Mouse (Mus musculus) left cerebral cortex, adult 8-10 months (tissue): ENCODE measurements around the gene Rapgef4. TPM values are rescaled to one million over a fixed set of nuclear protein-coding genes. Genes with fewer than 3 reads are reported as not detected.
"Not testable (repeated sequence)": the region's sequence is repeated elsewhere in the genome, so short reads cannot be mapped to it uniquely, and the experiment has no call there.

Experiments used
- DNase-seq, 2 experiments: peaks; one replicate each; pipeline ENCODE4 v3.0.0; 2022; ENCODE audit warnings: low spot score in 2 of 2
- total RNA-seq, 4 experiments: library from RNA; stranded (reverse); gene quantifications; 2 replicates each; pipeline ENCODE4 v1.2.4; 2022

Rapgef4 gene
- total RNA-seq, 4 experiments from 2014 or later: 457 to 612 (median 529) TPM

- peak in 1 of 2 experiments; percentile 63 for DNase-seq
Observed at GRCm38 (mm10) chr2:72117138-72118011, 136.3 kb downstream of the Rapgef4 start.

GRCm38 (mm10) chr2:72120211-72120610, 139.2 kb downstream of the Rapgef4 start:
- no peak for DNase-seq

DNA sequence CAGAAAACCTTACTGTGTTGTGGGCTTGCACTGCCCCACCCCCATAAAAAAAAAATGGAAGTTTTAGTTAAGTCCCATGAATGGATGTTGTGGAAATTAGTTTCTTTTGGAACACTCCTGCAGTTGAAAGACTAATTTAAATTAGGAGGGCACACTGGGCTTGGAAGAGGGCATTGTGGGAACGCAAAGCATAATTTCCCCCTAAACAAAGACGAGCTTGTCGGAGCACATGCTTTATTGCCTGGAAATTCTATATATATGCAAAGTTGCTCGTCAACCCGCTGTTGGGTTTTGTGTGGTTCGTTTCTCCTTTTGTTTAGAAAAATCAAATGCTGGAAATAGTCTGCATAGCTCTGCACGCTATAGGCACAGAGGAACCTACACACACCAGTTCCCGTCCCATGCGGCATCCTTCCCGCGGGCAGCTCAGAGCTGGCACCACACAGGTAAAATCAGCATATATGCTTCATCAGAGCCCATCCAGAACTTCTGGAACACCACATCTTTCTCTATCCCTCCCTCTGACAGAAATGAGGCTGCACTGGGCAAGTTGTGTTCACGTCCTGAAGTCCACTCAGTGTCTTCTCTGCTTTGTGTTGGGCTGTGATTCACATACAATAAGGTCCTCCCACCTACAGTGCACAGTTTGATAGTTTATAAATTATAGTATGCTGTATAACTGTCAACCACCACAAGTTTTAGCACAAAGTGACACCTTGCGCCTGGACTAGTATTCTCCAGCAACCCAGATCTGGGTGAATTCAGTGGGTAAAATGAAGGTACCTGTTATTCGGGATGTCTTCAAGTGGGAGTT, 141.6 kb downstream of the Rapgef4 start:
- no peak for DNase-seq

DNA sequence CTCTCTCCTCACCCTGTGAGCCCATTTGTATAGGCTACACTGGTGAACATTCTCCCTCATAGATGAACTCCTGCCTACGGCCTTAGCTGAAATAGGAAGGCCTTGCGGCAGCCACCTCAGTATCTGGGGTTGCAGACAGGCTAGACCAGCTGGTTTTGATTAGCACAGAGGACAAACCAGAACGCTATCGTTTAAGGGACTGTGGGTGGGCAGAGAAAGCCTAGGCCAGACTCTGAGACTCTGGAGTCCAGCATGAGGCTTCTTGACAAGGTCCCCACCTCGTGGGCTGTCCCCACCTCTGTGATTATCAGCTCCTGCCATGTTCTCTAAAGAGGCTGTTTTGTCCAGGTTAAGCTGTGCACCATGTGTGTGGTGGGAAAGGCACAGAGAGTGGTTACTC, 142.8 kb downstream of the Rapgef4 start:
- no peak for DNase-seq

- DNase-seq: no peak
Observed at GRCm38 (mm10) chr2:72125786-72126185, 144.7 kb downstream of the Rapgef4 start.

DNA sequence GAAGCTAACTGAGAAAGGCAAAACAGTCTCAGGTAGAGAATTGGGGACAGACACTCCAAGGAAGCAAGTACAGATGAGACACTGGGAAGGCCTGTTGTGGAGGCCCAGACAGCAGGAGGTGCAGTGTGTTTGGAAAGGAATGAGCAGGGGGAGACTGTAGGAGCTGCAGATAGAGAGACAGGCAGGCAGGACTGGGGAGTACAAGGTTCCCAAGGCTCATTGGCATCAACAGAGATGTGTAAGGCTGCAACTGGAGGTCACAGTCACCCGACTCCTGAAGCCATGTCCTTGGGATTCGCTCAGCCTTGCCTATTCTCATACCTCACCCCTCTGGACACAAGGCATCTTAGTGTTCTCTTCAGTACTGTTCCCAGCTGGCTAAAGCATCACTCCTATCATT, 145.4 kb downstream of the Rapgef4 start:
- DNase-seq: no peak

DNA sequence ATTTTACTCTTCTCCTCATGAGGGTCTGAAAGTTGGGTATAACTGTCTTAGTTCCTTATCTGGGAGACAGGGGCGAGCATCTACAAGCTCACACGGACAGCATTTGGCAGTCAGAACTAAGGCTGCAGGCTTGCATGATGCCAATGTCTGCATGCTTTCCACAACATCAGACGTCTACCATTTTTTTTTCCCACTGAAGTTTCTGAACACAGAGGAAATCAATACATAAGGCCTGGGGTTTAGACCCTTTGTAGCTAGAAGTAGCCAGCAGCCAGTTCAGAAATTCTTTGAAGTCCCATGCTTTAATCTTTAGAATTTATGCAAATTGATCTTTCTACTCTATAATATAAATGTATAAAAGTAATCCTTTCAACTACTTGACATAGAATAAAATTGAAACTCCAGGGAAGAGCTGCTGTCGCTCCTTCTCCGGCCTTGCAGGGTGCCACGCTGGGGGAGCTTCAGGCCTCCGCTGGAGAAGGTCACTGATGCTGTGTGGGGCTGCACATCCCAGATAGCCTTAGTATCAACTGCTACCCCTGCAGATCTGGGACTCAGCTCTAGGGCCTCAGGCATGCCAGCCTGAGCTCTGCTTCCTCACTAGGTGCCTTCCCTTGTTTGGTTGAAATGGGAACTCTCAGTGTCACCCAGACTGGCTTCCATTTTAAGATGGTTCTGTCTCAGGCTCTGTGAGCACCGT, 148.7 kb downstream of the Rapgef4 start:
- no peak for DNase-seq

DNA sequence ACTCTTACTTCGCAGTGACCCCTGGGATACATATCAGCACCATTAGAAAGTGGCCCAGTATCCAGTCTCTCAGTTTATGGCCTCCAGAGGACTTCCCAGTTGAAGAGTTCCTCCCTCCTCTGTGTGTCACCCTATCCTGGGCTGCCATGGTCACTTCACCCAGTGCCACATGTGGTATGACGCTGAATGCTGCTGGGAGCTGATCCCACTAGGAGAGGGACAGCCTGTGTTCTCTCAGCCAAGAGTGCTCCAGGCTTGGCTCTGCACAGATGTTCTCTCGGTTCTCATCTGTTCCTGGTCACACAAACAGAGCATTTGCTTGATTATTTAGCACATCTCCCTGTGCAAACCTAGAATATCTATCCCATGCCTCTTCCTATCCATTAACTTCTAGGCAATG, 151.2 kb downstream of the Rapgef4 start:
- DNase-seq: no peak

- no peak for DNase-seq
Observed at GRCm38 (mm10) chr2:72136045-72136444, 155.0 kb downstream of the Rapgef4 start.

DNA sequence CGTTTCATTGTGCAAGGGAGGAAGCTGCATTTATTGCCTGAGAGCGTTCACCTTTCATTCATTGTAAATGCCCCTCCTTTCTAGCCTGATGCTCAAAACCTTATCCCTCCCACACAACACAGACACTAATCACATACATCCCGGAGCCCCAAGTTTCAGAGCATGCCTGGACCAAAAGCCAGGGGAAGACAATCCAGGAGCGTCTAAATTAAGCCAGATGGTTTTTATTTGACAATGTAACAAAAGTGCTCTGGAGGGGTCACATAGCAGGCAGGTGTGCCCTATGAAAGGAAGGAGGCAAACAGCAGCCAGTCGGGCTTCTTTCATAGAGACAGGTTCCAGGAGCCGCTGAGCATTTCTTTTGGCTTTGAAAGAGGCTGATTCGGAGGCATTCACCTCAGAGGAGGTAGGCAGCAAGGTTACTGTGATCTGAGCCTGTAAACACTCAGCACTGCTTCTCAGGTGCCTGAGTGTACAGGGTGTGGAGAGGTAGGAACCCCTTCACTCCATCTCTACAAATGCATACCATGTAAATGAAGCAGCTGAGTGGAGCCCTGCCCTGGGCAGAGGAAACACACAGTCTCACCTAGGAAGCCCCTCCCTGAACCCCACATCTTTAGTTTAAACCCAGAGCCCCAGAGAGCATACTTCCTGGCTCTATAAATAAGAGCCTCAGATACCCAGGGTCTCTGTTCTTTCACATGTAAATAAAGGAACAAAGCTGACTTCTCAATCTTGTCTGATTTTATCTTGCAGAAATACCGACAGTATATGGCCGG, 155.6 kb downstream of the Rapgef4 start:
- no peak for DNase-seq

DNA sequence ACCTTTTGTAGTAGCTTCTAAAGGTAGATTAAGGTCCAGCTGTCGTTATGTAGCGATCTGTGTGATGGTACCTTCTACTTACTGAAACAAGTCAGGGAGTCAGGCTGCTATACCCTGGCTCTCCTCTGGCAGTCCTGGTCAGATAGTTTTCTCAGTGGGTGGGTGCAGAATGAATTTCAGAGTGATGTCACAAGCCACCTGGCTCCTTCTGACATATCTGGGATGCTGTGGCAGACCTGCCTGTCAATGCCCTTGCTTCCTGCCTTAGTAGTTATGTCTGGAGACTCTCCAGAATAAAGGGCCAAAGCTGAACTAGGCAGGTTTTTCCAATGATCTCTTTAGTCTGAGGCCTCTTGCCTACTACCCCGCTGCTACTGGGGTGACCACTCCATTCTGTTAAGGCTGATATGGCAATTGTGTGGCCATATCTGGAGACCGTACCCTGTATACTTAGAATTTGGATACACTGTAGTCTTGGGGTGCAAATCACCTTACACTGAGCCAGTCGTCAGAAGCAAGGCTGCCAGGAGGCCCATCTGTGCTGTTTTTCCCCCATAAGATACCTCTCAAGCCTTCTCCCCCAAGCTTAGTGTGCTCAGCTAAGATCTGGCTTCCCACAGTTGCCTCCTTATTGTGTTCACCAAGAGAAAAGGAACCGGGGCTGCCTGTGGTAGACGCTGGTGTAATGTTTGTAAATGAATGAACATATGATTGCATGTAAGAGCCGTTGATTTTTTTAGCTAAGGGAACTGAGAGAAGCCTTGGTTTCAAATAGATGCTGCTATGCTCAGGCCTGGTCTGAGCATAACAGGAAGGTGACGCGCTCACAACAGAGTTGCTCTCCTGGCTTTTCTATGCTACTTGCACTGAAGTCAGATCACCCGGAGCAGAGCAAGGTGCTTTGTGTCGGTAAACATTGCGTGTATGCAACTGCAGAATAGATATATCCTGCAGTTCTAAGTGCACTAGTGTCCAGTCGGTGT, 159.1 kb downstream of the Rapgef4 start:
- DNase-seq: no peak

DNA sequence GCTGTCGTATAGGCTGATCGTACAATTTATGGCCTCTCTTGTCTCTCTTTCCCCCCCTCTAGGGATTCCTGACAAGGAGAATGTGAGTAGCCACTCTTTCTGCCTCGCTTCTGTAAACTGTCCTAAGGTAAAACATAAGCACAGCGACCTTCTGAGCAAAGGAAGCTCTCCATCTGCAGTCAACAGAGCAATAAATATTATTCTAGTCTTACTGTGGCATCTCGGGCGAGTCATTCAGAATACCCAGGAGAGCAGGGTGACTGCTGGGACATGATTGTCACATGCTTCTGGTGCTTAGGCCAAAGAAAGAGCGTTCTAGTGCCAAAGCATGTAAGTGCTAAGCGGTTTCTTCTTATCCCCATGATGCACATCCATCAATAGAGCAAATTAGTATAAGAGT, 160.1 kb downstream of the Rapgef4 start:
- no peak for DNase-seq

DNA sequence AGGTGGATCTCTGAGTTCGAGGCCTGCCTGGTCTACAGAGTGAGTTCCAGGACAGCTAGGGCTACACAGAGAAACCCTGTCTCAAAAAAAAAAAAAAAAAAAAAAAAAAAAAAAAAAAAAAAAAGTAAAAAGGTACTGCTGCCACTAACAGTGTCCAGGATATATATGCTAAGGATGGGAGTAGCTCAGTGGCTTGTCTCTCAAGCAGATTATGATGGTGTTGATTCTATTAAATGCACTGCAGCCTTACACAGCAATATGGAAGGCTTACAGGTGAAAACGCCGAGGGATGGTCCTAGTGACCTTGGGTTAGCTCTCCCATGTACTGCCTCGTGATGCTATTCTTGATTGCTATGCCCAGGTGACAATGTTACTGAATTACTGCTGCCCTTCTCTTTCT, 160.7 kb downstream of the Rapgef4 start:
- not testable (repeated sequence) for DNase-seq

DNA sequence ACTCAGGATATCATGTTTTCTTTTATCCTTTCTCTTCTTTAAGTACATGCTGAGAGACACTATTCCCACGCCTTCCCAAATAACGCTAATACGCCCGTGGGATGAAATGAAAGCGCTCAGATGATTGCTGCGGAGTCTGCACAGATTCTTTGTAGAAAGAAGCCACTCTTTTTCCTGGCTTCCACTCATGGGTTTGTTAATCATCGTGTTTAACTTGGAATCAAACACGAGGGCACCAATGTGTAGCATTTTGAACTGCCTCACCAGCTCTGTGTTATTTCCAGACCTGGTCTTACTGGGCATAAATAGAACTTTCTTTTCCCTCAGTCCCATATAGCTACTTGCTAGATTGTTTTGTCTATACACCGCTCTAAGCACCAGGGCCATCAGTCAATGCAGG, 162.4 kb downstream of the Rapgef4 start:
- no peak for DNase-seq

DNA sequence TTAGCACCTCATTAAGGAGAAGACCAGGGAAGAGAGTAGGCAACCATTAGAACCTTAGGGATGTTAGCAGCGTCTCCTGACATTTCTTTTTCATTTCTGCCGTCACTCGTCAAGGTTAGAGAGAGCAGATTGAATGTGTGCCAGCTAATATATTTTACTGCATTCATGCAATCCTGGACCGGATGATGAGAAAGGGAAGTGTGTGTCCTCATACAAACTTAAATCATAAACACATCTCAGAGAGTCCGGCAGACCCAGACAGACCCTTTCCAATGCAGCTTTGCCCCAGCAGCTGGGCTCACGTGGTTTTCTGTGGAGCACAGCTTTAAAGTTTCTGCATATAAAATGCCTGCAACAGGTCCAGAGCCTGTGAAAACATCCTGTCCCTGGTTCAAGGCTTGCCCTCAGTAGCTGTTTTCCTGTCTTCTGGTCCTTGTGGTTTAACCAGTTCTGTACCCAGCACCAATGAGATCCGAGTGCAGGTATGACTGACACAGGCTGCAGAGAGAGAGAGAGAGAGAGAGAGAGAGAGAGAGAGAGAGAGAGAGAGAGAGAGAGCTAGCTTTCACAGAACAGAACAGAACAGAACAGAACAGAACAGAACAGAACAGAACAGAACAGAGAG, 163.6 kb downstream of the Rapgef4 start:
- no peak for DNase-seq

- no peak for DNase-seq
Observed at GRCm38 (mm10) chr2:72145281-72145875, 164.3 kb downstream of the Rapgef4 start.

GRCm38 (mm10) chr2:72146061-72146460, 165.0 kb downstream of the Rapgef4 start:
- no peak for DNase-seq

DNA sequence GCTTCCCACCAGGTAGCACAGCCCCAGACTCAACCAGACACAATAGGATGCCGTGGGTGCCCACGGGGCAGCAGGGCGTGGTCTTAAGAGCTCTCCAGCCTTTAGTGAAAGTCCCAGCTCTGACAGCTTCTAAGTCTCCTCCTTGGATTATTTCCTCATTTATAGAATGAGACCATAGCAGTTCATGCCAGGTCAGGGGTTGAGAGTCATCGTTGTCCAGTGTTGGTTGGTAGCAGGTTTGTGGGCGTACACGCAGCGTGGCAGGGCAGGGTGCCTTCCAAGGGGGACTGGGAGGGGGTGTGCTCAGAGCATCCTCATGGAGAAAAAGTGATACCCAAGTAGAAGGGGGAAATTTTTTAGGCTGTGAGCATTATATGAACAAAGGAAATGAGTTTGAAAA, 166.2 kb downstream of the Rapgef4 start:
- no peak for DNase-seq

GRCm38 (mm10) chr2:72147695-72148094, 166.7 kb downstream of the Rapgef4 start:
- no peak for DNase-seq
